Mouse (Mus musculus) heart, embryonic 15.5 days (tissue): ENCODE measurements around the gene Ppp1r8. TPM values are rescaled to one million over a fixed set of nuclear protein-coding genes. Genes with fewer than 3 reads are reported as not detected.

Experiments
- ATAC-seq: fragments of 200-750 bp; cut with Nextera tagmentation; replicated peaks from 2 replicates; pipeline ENCODE4 v1.8.0; 2017; ENCODE audit warnings: low read depth, moderate TSS enrichment; ENCODE audit not compliant: insufficient number of reproducible peaks, insufficient read depth, low FRiP score
- H3K27ac ChIP-seq: fragments of 300-500 bp; sonication (generic); 2 replicates; pipeline ENCODE4 v1.5.1; 2015; ENCODE audit warnings: mild to moderate bottlenecking, inconsistent platforms
- H3K27me3 ChIP-seq: fragments of 300-500 bp; sonication (generic); 2 replicates; pipeline ENCODE4 v1.6.1; 2015; ENCODE audit warnings: inconsistent platforms
- H3K36me3 ChIP-seq: fragments of 300-500 bp; sonication (generic); 2 replicates; pipeline ENCODE4 v1.6.1; 2015; ENCODE audit warnings: mild to moderate bottlenecking, inconsistent platforms
- H3K4me1 ChIP-seq: fragments of 300-500 bp; sonication (generic); replicated peaks from 2 replicates; pipeline ENCODE4 v1.6.1; 2015; ENCODE audit warnings: inconsistent platforms
- H3K4me2 ChIP-seq: fragments of 300-500 bp; sonication (generic); 2 replicates; pipeline ENCODE4 v1.6.1; 2015; ENCODE audit warnings: inconsistent platforms, mild to moderate bottlenecking, moderate library complexity
- H3K4me3 ChIP-seq: fragments of 300-500 bp; sonication (generic); 2 replicates; pipeline ENCODE4 v1.5.1; 2015; ENCODE audit warnings: mild to moderate bottlenecking, inconsistent platforms
- H3K9ac ChIP-seq: fragments of 300-500 bp; sonication (generic); 2 replicates; pipeline ENCODE4 v1.6.1; 2015; ENCODE audit warnings: mild to moderate bottlenecking, inconsistent platforms
- H3K9me3 ChIP-seq: fragments of 300-500 bp; sonication (generic); replicated peaks from 2 replicates; pipeline ENCODE4 v1.6.1; 2016; ENCODE audit warnings: inconsistent platforms
- WGBS: fragments of 180-500 bp; shearing (Covaris S2); methylation state at CpG from one replicate; pipeline ENCODE4 v1.1.7; 2015; ENCODE audit warnings: mixed read lengths; 5-methylcytosine and 5-hydroxymethylcytosine counted together
- polyA plus RNA-seq: library from polyadenylated mRNA; unstranded; fragments of >200 nt; fragmentation: Nextera tagmentation; extraction: Ambion mirVana; gene quantifications from 2 replicates; pipeline ENCODE4 v1.2.1, GENCODE M21; 2015

Gene Ppp1r8
- polyA plus RNA-seq, 1 experiment from 2014 or later, result 25.7 TPM

GRCm38 (mm10) chr4:132843705-132844071 is 719 bp upstream of the Ppp1r8 start:
- WGBS, result 79% methylated on average over 1 of the region's 1 CpGs
- H3K4me2 ChIP-seq, result peak overlapping the region; percentile 85
- H3K9me3 ChIP-seq, result no peaks in the 10 kb centered on the region
- peaks cover 8% of the 10 kb centered on the region for H3K4me1 ChIP-seq
- peaks cover 18% of the 10 kb centered on the region for H3K36me3 ChIP-seq
- no peak overlapping the region for H3K27ac ChIP-seq
- peak overlapping the region; percentile 81 for H3K4me3 ChIP-seq
- H3K9ac ChIP-seq, result 0 out of 2 replicates have a peak overlapping the region, but pooled peaks have one; percentile 50
- no peaks in the 10 kb centered on the region for H3K27me3 ChIP-seq
- ATAC-seq, result no peak

GRCm38 (mm10) chr4:132842281-132842906 is 575 bp downstream of the Ppp1r8 start:
- Histone ChIP-seq H3K36me3 (peaks cover 30% of the 10 kb centered on the region), H3K4me3 (peak overlapping the region; percentile 81), H3K4me1 (peaks cover 8% of the 10 kb centered on the region), H3K27ac (peak overlapping the region; percentile 66), H3K9me3 (no peaks in the 10 kb centered on the region), H3K9ac (peak overlapping the region; percentile 87), H3K4me2 (peak overlapping the region; percentile 85), H3K27me3 (no peaks in the 10 kb centered on the region)
- ATAC-seq, result no peak
- under 1% methylated on average over 30 of the region's 30 CpGs for WGBS

- Histone ChIP-seq H3K9me3 (no peaks in the 10 kb centered on the region), H3K9ac (peak overlapping the region; percentile 87; the same call in 1 of the 2 replicates), H3K4me1 (peaks cover 8% of the 10 kb centered on the region), H3K4me3 (peak overlapping the region; percentile 81), H3K27me3 (no peaks in the 10 kb centered on the region), H3K4me2 (peak overlapping the region; percentile 85), H3K36me3 (peaks cover 39% of the 10 kb centered on the region), H3K27ac (no peak overlapping the region)
- ATAC-seq, result no peak
- WGBS, result 85% methylated on average over 3 of the region's 3 CpGs
Observed at GRCm38 (mm10) chr4:132841493-132841892, 1.5 kb downstream of the Ppp1r8 start.

GRCm38 (mm10) chr4:132823614-132824366 is 19.2 kb downstream of the Ppp1r8 start:
- H3K36me3 ChIP-seq, result peaks cover 28% of the 10 kb centered on the region
- H3K9me3 ChIP-seq, result no peaks in the 10 kb centered on the region
- H3K9ac ChIP-seq, result no peak overlapping the region
- 72% methylated on average over 8 of the region's 8 CpGs for WGBS
- no peaks in the 10 kb centered on the region for H3K27me3 ChIP-seq
- H3K4me1 ChIP-seq, result no peaks in the 10 kb centered on the region
- H3K27ac ChIP-seq, result no peak overlapping the region
- no peak overlapping the region for H3K4me3 ChIP-seq
- H3K4me2 ChIP-seq, result no peak overlapping the region
- 0 out of 2 replicates have a peak, but pooled peaks have one; percentile 39 for ATAC-seq

- no peaks in the 10 kb centered on the region for H3K4me1 ChIP-seq
- no peaks in the 10 kb centered on the region for H3K27me3 ChIP-seq
- no peak overlapping the region for H3K9ac ChIP-seq
- no peak overlapping the region for H3K4me2 ChIP-seq
- H3K9me3 ChIP-seq, result no peaks in the 10 kb centered on the region
- H3K36me3 ChIP-seq, result no peaks in the 10 kb centered on the region
- no peak overlapping the region for H3K4me3 ChIP-seq
- 53% methylated on average over 2 of the region's 2 CpGs for WGBS
- H3K27ac ChIP-seq, result no peak overlapping the region
- no peak for ATAC-seq
Observed at GRCm38 (mm10) chr4:132818442-132818841, 24.5 kb downstream of the Ppp1r8 start.

- WGBS, result 62% methylated on average over 2 of the region's 2 CpGs
- no peaks in the 10 kb centered on the region for H3K4me1 ChIP-seq
- H3K4me2 ChIP-seq, result no peak overlapping the region
- H3K9me3 ChIP-seq, result no peaks in the 10 kb centered on the region
- no peaks in the 10 kb centered on the region for H3K36me3 ChIP-seq
- no peak for ATAC-seq
- H3K4me3 ChIP-seq, result no peak overlapping the region
- no peaks in the 10 kb centered on the region for H3K27me3 ChIP-seq
- H3K27ac ChIP-seq, result no peak overlapping the region
- no peak overlapping the region for H3K9ac ChIP-seq
Observed at GRCm38 (mm10) chr4:132816855-132817254, 26.1 kb downstream of the Ppp1r8 start.

- 72% methylated on average over 7 of the region's 7 CpGs for WGBS
- no peaks in the 10 kb centered on the region for H3K9me3 ChIP-seq
- no peak overlapping the region for H3K4me3 ChIP-seq
- no peak for ATAC-seq
- no peaks in the 10 kb centered on the region for H3K4me1 ChIP-seq
- no peak overlapping the region for H3K27ac ChIP-seq
- H3K36me3 ChIP-seq, result no peaks in the 10 kb centered on the region
- no peak overlapping the region for H3K9ac ChIP-seq
- H3K27me3 ChIP-seq, result no peaks in the 10 kb centered on the region
- H3K4me2 ChIP-seq, result no peak overlapping the region
Observed at GRCm38 (mm10) chr4:132816404-132816803, 26.6 kb downstream of the Ppp1r8 start.

- Histone ChIP-seq H3K4me2 (no peak overlapping the region), H3K27ac (no peak overlapping the region), H3K4me3 (no peak overlapping the region), H3K36me3 (no peaks in the 10 kb centered on the region), H3K4me1 (peaks cover 15% of the 10 kb centered on the region), H3K27me3 (no peaks in the 10 kb centered on the region), H3K9ac (no peak overlapping the region), H3K9me3 (peaks cover 5% of the 10 kb centered on the region; the same call in 1 of the 2 replicates)
- WGBS, result 83% methylated on average over 5 of the region's 5 CpGs
- ATAC-seq, result no peak
Observed at GRCm38 (mm10) chr4:132809621-132810020, 33.3 kb downstream of the Ppp1r8 start.

GRCm38 (mm10) chr4:132807771-132808641 is 35.0 kb downstream of the Ppp1r8 start:
- H3K9ac ChIP-seq, result no peak overlapping the region

GRCm38 (mm10) chr4:132806620-132807191 is 36.3 kb downstream of the Ppp1r8 start:
- no peaks in the 10 kb centered on the region for H3K36me3 ChIP-seq
- peaks cover 5% of the 10 kb centered on the region; the same call in 1 of the 2 replicates for H3K9me3 ChIP-seq
- no peaks in the 10 kb centered on the region for H3K27me3 ChIP-seq
- WGBS, result 90% methylated on average over 7 of the region's 7 CpGs
- H3K27ac ChIP-seq, result no peak overlapping the region
- no peak overlapping the region for H3K9ac ChIP-seq
- no peak for ATAC-seq
- H3K4me3 ChIP-seq, result no peak overlapping the region
- peaks cover 15% of the 10 kb centered on the region for H3K4me1 ChIP-seq
- no peak overlapping the region for H3K4me2 ChIP-seq

More at GRCm38 (mm10) chr4:132807771-132808641, 35.0 kb downstream of the Ppp1r8 start:
- ATAC-seq, result no peak; the same call in 1 of the 2 replicates
- H3K27me3 ChIP-seq, result no peaks in the 10 kb centered on the region
- 52% methylated on average over 5 of the region's 5 CpGs for WGBS
- H3K4me3 ChIP-seq, result no peak overlapping the region
- H3K4me1 ChIP-seq, result peaks cover 15% of the 10 kb centered on the region
- H3K27ac ChIP-seq, result peak overlapping the region; percentile 58
- H3K9me3 ChIP-seq, result peaks cover 5% of the 10 kb centered on the region; the same call in 1 of the 2 replicates
- H3K36me3 ChIP-seq, result no peaks in the 10 kb centered on the region
- no peak overlapping the region for H3K4me2 ChIP-seq
